Mouse (Mus musculus): Measurements from ENCODE around the gene Cradd.

DNA sequence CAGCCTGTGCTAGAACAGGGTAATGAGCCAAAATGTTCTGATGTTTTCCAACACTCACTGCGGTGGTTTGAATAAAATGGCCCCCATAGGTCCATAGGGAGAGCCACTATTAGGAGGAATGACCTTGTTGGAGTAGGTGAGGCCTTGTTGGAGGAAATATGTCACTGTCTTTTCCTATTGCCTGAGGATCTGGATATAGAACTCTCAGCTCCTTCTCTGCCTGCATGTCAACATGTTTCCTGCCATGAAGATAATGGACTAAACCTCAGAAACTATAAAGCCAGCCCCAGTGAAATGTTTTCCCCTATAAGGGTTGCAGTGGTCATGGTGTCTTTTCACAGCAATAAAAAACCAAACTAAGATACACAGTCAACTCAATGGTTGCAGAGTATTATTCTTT lies 6.0 kb upstream of the Cradd start:
- TF ChIP-seq CTCF (IDR thresholded peaks at IDR 0.05; ENCODE audit: low read depth): no peak
- no peak for TF ChIP-seq EP300 (IDR thresholded peaks at IDR 0.05; ENCODE audit: low read depth)
